Mouse (Mus musculus): ENCODE data around the gene Tas2r109. TPM values are rescaled to one million over a fixed set of nuclear protein-coding genes. Genes with fewer than 3 reads are reported as not detected.

Gene Tas2r109
- polyA plus RNA-seq (2021; fragmentation: Nextera tagmentation) = not detected in 2 replicates
- long read RNA-seq, experiment 1 = 0 reads
- long read RNA-seq, experiment 2 = 0 reads

DNA sequence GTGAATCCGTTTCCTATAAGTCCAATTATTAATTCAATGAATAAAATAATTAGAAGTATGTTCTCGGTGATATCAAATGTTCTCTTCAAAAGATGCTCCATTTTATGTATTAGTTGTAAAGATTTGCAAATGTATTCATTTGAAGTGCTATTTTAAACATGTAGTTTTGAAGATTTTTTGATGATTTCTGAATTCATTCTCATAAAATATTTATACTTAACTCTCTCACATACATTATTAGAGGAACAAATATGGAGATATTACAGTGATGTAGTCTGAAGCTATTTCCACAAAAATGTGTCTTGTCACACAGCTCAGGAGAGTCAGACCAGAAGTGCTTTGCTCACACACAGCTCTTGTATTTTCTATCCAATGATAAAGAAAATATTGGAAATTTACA lies at the start of gene Tas2r109:
Gene Tas2r109, minus strand, starts transcription at position 101 of the 400 bp plus-strand sequence.

GRCm38 (mm10) chr6:132957819-132958218 lies 22.9 kb downstream of the Tas2r109 start, which contains the start of gene Tas2r131:
Gene Tas2r131 (minus strand): TSS chr6:132957919.

GRCm38 (mm10) chr6:132950802-132951201 lies 30.0 kb downstream of the Tas2r109 start, which contains the start of gene Tas2r129:
Gene Tas2r129 (plus strand): TSS chr6:132951102.

Other genes with a start within 250 kb of the Tas2r109 start
- gene Tas2r115, start 242.9 kb downstream of the Tas2r109 start, polyA plus RNA-seq (2021; fragmentation: Nextera tagmentation) = not detected in 2 replicates
- not detected in 2 replicates for gene Tas2r124, start 226.2 kb downstream of the Tas2r109 start, polyA plus RNA-seq (2021; fragmentation: Nextera tagmentation)
- not detected in 2 replicates for gene Tas2r102, start 218.8 kb downstream of the Tas2r109 start, polyA plus RNA-seq (2021; fragmentation: Nextera tagmentation)
- not detected in 2 replicates for gene Tas2r136, start 202.8 kb downstream of the Tas2r109 start, polyA plus RNA-seq (2021; fragmentation: Nextera tagmentation)
- gene Tas2r117, start 178.1 kb downstream of the Tas2r109 start, polyA plus RNA-seq (2021; fragmentation: Nextera tagmentation) = not detected in 2 replicates
- not detected in 2 replicates for gene Tas2r123, start 133.8 kb downstream of the Tas2r109 start, polyA plus RNA-seq (2021; fragmentation: Nextera tagmentation)
- not detected in 2 replicates for gene Tas2r116, start 125.5 kb downstream of the Tas2r109 start, polyA plus RNA-seq (2021; fragmentation: Nextera tagmentation)
- gene Tas2r110, start 113.0 kb downstream of the Tas2r109 start, polyA plus RNA-seq (2021; fragmentation: Nextera tagmentation) = not detected in 2 replicates
- gene Tas2r113, start 88.0 kb downstream of the Tas2r109 start, polyA plus RNA-seq (2021; fragmentation: Nextera tagmentation) = not detected in 2 replicates
- not detected in 2 replicates for gene Tas2r125, start 71.3 kb downstream of the Tas2r109 start, polyA plus RNA-seq (2021; fragmentation: Nextera tagmentation)
- not detected in 2 replicates for gene Tas2r129, start 29.9 kb downstream of the Tas2r109 start, polyA plus RNA-seq (2021; fragmentation: Nextera tagmentation)
- not detected in 2 replicates for gene Tas2r131, start 23.0 kb downstream of the Tas2r109 start, polyA plus RNA-seq (2021; fragmentation: Nextera tagmentation)
- gene Tas2r103, start 56.1 kb upstream of the Tas2r109 start, polyA plus RNA-seq (2021; fragmentation: Nextera tagmentation) = not detected in 2 replicates
- gene Tas2r140, start 74.9 kb upstream of the Tas2r109 start, polyA plus RNA-seq (2021; fragmentation: Nextera tagmentation) = not detected in 2 replicates
- gene Smim10l1, start 123.9 kb upstream of the Tas2r109 start, polyA plus RNA-seq (2021; fragmentation: Nextera tagmentation) = 173 and 191 TPM in 2 replicates

Data from layer of hippocampus, adult 6 months (tissue).